Mouse (Mus musculus): ENCODE measurements around the gene Mrpl51.

Mrpl51 gene

DNA sequence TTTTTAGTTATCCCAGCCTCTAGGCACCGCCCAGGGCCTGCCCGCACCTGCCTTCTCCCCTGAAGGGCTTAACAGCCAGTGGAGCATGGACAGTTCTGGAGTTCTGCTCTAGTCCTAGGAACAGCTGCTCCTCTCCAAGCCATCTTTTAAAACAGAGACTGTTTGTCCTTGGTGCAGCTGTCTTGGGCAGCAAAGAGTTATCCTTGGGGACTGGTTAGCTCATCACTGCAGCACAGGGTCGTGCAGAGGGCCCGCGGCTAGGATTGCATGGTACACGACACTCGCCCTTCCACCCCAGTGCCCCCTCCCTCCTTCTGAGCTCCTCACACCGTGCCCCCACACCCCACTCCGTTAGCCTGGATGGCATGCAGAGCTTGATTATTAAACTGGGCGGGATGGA is 44.3 kb upstream of the Mrpl51 start:
- Histone ChIP-seq H3K36me3 (ENCODE audit: insufficient read depth, low read length) (peaks cover 72% of the 10 kb centered on the region), H3K4me1 (replicated peaks; ENCODE audit: low read depth, low read length) (peaks cover 87% of the 10 kb centered on the region), H3K27me3 (ENCODE audit: insufficient read depth, low read length) (no peaks in the 10 kb centered on the region), H3K4me3 (replicated peaks; ENCODE audit: low read length) (peak overlapping the region; percentile 92; the same call in 1 of the 2 replicates), H3K9me3 (ENCODE audit: low read length) (no peaks in the 10 kb centered on the region)
- TF ChIP-seq NANOG (IDR thresholded peaks at IDR 0.05; ENCODE audit: borderline replicate concordance, low read length) = no peak
- no peak for TF ChIP-seq CTCF (conservative IDR thresholded peaks at IDR 0.05; ENCODE audit: low read length)

GRCm38 (mm10) chr6:125148251-125148925 is 43.2 kb upstream of the Mrpl51 start:
- peak overlapping the region; percentile 59 for H3K4me3 ChIP-seq (replicated peaks; ENCODE audit: low read length)
- no peak for TF ChIP-seq POU5F1 (IDR thresholded peaks at IDR 0.05; ENCODE audit: borderline replicate concordance, low read length)
- no peak for TF ChIP-seq NANOG (IDR thresholded peaks at IDR 0.05; ENCODE audit: borderline replicate concordance, low read length)
- no peak for TF ChIP-seq CTCF (conservative IDR thresholded peaks at IDR 0.05; ENCODE audit: low read length)
- H3K9me3 ChIP-seq (ENCODE audit: low read length) = no peaks in the 10 kb centered on the region
- peaks cover 72% of the 10 kb centered on the region for H3K36me3 ChIP-seq (ENCODE audit: insufficient read depth, low read length)
- no peaks in the 10 kb centered on the region for H3K27me3 ChIP-seq (ENCODE audit: insufficient read depth, low read length)
- H3K4me1 ChIP-seq (replicated peaks; ENCODE audit: low read depth, low read length) = peaks cover 89% of the 10 kb centered on the region

DNA sequence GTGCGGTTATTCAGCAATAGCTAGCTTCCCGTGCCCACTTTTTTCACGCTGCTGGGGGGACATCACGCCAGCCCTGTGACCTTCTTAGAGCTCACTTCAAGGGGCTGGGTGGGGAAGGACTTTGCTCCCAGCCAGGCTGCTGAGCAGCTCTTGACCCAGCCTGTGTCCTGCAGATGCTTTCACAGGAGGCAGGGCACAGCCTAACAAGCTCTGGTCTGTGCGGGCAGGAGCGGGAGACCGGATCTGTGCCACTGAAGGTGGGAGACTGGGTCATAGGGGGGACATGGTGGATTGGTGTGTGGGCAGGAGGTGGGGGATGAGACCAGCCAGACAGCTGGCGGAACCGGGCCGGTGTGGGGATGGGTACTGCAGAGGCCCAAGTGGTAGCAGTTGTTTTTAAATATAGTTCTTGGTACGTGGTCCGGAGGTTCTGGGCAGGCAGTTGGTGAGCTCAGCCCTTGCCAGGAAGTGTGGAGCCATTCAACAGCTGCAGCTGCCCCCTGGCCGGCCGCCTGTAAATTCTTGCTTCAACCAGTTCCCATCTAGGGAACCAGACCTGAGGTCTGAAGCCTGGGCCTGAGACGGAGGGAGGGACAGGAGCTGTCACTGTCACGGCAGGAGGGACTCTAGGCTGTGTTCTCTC is 42.6 kb upstream of the Mrpl51 start:
- peak overlapping the region; percentile 59 for H3K4me3 ChIP-seq (replicated peaks; ENCODE audit: low read length)
- TF ChIP-seq POU5F1 (IDR thresholded peaks at IDR 0.05; ENCODE audit: borderline replicate concordance, low read length) (no peak), CTCF (conservative IDR thresholded peaks at IDR 0.05; ENCODE audit: low read length) (no peak)
- peaks cover 83% of the 10 kb centered on the region for H3K4me1 ChIP-seq (replicated peaks; ENCODE audit: low read depth, low read length)
- no peaks in the 10 kb centered on the region for H3K9me3 ChIP-seq (ENCODE audit: low read length)
- no peaks in the 10 kb centered on the region for H3K27me3 ChIP-seq (ENCODE audit: insufficient read depth, low read length)
- peaks cover 72% of the 10 kb centered on the region for H3K36me3 ChIP-seq (ENCODE audit: insufficient read depth, low read length)

- peaks cover 78% of the 10 kb centered on the region for H3K4me1 ChIP-seq (replicated peaks; ENCODE audit: low read depth, low read length)
- no peak for TF ChIP-seq CTCF (conservative IDR thresholded peaks at IDR 0.05; ENCODE audit: low read length)
- TF ChIP-seq POU5F1 (IDR thresholded peaks at IDR 0.05; ENCODE audit: borderline replicate concordance, low read length) = no peak
- no peak for TF ChIP-seq NANOG (IDR thresholded peaks at IDR 0.05; ENCODE audit: borderline replicate concordance, low read length)
- peaks cover 70% of the 10 kb centered on the region for H3K36me3 ChIP-seq (ENCODE audit: insufficient read depth, low read length)
- no peaks in the 10 kb centered on the region for H3K9me3 ChIP-seq (ENCODE audit: low read length)
- H3K27me3 ChIP-seq (ENCODE audit: insufficient read depth, low read length) = no peaks in the 10 kb centered on the region
- peak overlapping the region; percentile 59 for H3K4me3 ChIP-seq (replicated peaks; ENCODE audit: low read length)
These were observed 42.0 kb upstream of the Mrpl51 start for GRCm38 (mm10) chr6:125149569-125149950.

GRCm38 (mm10) chr6:125152212-125153017 is 39.2 kb upstream of the Mrpl51 start:
- peaks cover 83% of the 10 kb centered on the region for H3K4me1 ChIP-seq (replicated peaks; ENCODE audit: low read depth, low read length)
- TF ChIP-seq POU5F1 (IDR thresholded peaks at IDR 0.05; ENCODE audit: borderline replicate concordance, low read length) (no peak), CTCF (conservative IDR thresholded peaks at IDR 0.05; ENCODE audit: low read length) (no peak), NANOG (IDR thresholded peaks at IDR 0.05; ENCODE audit: borderline replicate concordance, low read length) (no peak)
- H3K9me3 ChIP-seq (ENCODE audit: low read length) = no peaks in the 10 kb centered on the region
- H3K36me3 ChIP-seq (ENCODE audit: insufficient read depth, low read length) = peaks cover 76% of the 10 kb centered on the region
- no peaks in the 10 kb centered on the region for H3K27me3 ChIP-seq (ENCODE audit: insufficient read depth, low read length)
- peak overlapping the region; percentile 45 for H3K4me3 ChIP-seq (replicated peaks; ENCODE audit: low read length)

GRCm38 (mm10) chr6:125153018-125153389 is 38.6 kb upstream of the Mrpl51 start:
- Histone ChIP-seq H3K36me3 (ENCODE audit: insufficient read depth, low read length) (peaks cover 76% of the 10 kb centered on the region), H3K4me3 (replicated peaks; ENCODE audit: low read length) (peak overlapping the region; percentile 45; the same call in 1 of the 2 replicates), H3K27me3 (ENCODE audit: insufficient read depth, low read length) (no peaks in the 10 kb centered on the region), H3K4me1 (replicated peaks; ENCODE audit: low read depth, low read length) (peaks cover 83% of the 10 kb centered on the region), H3K9me3 (ENCODE audit: low read length) (no peaks in the 10 kb centered on the region)
- TF ChIP-seq POU5F1 (IDR thresholded peaks at IDR 0.05; ENCODE audit: borderline replicate concordance, low read length) (no peak), NANOG (IDR thresholded peaks at IDR 0.05; ENCODE audit: borderline replicate concordance, low read length) (no peak), CTCF (conservative IDR thresholded peaks at IDR 0.05; ENCODE audit: low read length) (no peak)

- TF ChIP-seq CTCF (conservative IDR thresholded peaks at IDR 0.05; ENCODE audit: low read length) = no peak
- no peak for TF ChIP-seq POU5F1 (IDR thresholded peaks at IDR 0.05; ENCODE audit: borderline replicate concordance, low read length)
- no peak for TF ChIP-seq NANOG (IDR thresholded peaks at IDR 0.05; ENCODE audit: borderline replicate concordance, low read length)
- Histone ChIP-seq H3K27me3 (ENCODE audit: insufficient read depth, low read length) (no peaks in the 10 kb centered on the region), H3K36me3 (ENCODE audit: insufficient read depth, low read length) (peaks cover 73% of the 10 kb centered on the region), H3K9me3 (ENCODE audit: low read length) (no peaks in the 10 kb centered on the region), H3K4me3 (replicated peaks; ENCODE audit: low read length) (no peak overlapping the region), H3K4me1 (replicated peaks; ENCODE audit: low read depth, low read length) (peaks cover 82% of the 10 kb centered on the region)
These were observed 37.9 kb upstream of the Mrpl51 start for GRCm38 (mm10) chr6:125153682-125154081.

- no peak for TF ChIP-seq NANOG (IDR thresholded peaks at IDR 0.05; ENCODE audit: borderline replicate concordance, low read length)
- TF ChIP-seq CTCF (conservative IDR thresholded peaks at IDR 0.05; ENCODE audit: low read length) = peak; percentile 17; the same call in 1 of the 2 replicates
- TF ChIP-seq POU5F1 (IDR thresholded peaks at IDR 0.05; ENCODE audit: borderline replicate concordance, low read length) = no peak
- no peaks in the 10 kb centered on the region for H3K27me3 ChIP-seq (ENCODE audit: insufficient read depth, low read length)
- H3K4me1 ChIP-seq (replicated peaks; ENCODE audit: low read depth, low read length) = peaks cover 82% of the 10 kb centered on the region
- H3K9me3 ChIP-seq (ENCODE audit: low read length) = no peaks in the 10 kb centered on the region
- H3K4me3 ChIP-seq (replicated peaks; ENCODE audit: low read length) = no peak overlapping the region
- H3K36me3 ChIP-seq (ENCODE audit: insufficient read depth, low read length) = peaks cover 76% of the 10 kb centered on the region
These were observed 37.1 kb upstream of the Mrpl51 start for GRCm38 (mm10) chr6:125154550-125154949.

Data from E14TG2a.4 (cell line).